Mouse (Mus musculus): Measurements from ENCODE around the gene Usp25. TPM values are rescaled to one million over a fixed set of nuclear protein-coding genes. Genes with fewer than 3 reads are reported as not detected.

Gene Usp25
- total and polyA plus RNA-seq, 3 experiments, result 35.0 to 85.6 (median 64.2) TPM

DNA sequence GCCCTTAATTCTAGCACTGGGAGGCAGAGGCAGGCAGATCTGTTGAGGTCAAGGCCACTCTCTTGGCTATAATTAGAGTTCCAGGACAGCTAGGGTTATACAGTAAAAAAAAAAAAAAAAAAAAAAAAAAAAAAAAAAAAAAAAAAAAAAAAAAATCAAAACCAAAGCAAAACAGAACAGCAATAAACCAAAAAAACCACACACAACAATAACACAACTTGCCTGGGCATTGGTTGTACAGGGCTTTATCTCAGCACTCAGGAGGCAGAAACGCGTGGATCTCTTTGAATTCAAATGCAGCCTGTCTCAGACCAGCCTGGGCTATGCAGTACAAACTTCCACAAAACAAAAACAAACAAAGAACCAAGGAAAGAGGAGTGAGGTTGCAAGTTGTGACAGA, 40.7 kb downstream of the Usp25 start:
- ATAC-seq (ENCODE audit: extremely low read depth, insufficient number of reproducible peaks, low FRiP score, poor library complexity, severe bottlenecking) (no peak), DNase-seq (ENCODE audit: low spot score) (no peak)
- no peaks in the 10 kb centered on the region for H3K9me3 ChIP-seq (replicated peaks)
- TF ChIP-seq GATA2 (IDR thresholded peaks at IDR 0.05; ENCODE audit: borderline replicate concordance, low read depth, low read length) (no peak), TAL1 (conservative IDR thresholded peaks at IDR 0.05; ENCODE audit: low read depth, low read length) (no peak), CTCF (IDR thresholded peaks at IDR 0.05; ENCODE audit: low read depth, low read length) (no peak), GATA1 (IDR thresholded peaks at IDR 0.05; ENCODE audit: borderline replicate concordance, low read length) (no peak), POLR2AphosphoS5 (IDR thresholded peaks at IDR 0.05; ENCODE audit: insufficient replicate concordance, low read depth, low read length) (no peak)
- no peak overlapping the region for H3K4me3 ChIP-seq (ENCODE audit: low read depth, low read length)
- H3K27me3 ChIP-seq (ENCODE audit: insufficient read depth, low read length), result no peaks in the 10 kb centered on the region
- peaks cover 59% of the 10 kb centered on the region for H3K36me3 ChIP-seq (replicated peaks)
- H3K4me1 ChIP-seq (ENCODE audit: insufficient read depth, low read depth, low read length), result peaks cover 6% of the 10 kb centered on the region; the same call in 1 of the 2 replicates

DNA sequence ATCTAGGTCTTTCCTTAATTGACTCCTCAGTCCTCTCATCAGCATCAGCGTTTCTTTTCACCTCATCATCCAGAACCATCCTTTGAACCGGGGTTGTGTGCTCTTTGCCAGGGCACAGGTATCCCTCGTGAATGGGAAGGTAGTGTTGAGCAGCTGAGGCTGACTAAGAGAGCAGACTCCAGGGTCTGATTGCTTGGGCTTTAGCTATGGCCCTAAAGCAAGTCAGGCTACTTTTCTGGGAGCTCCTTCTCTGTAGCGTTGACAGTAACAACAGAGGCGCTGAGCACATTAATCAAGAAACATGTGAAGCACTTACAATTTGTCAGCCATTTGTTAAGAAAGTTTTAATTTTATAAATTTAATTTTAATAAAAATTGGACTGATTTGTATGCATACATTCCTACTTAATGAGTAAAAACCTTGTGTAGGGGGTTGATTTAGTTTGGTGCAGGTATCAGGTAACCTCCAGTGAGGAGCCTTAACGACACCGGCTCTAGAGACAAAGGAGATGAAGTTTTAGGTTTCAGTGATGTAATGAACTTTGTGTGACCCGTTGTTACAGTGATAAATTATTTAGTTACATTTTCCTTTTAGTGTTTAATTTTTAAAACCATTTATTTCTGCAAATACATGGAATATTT, 42.1 kb downstream of the Usp25 start:
- ATAC-seq (ENCODE audit: extremely low read depth, insufficient number of reproducible peaks, low FRiP score, poor library complexity, severe bottlenecking), result no peak
- Histone ChIP-seq H3K9me3 (replicated peaks) (no peaks in the 10 kb centered on the region), H3K36me3 (replicated peaks) (peaks cover 53% of the 10 kb centered on the region), H3K4me3 (ENCODE audit: low read depth, low read length) (no peak overlapping the region), H3K4me1 (ENCODE audit: insufficient read depth, low read depth, low read length) (peaks cover 6% of the 10 kb centered on the region; the same call in 1 of the 2 replicates), H3K27me3 (ENCODE audit: insufficient read depth, low read length) (no peaks in the 10 kb centered on the region)
- no peak for TF ChIP-seq POLR2AphosphoS5 (IDR thresholded peaks at IDR 0.05; ENCODE audit: insufficient replicate concordance, low read depth, low read length)
- TF ChIP-seq GATA2 (IDR thresholded peaks at IDR 0.05; ENCODE audit: borderline replicate concordance, low read depth, low read length), result no peak
- no peak for TF ChIP-seq CTCF (IDR thresholded peaks at IDR 0.05; ENCODE audit: low read depth, low read length)
- TF ChIP-seq TAL1 (conservative IDR thresholded peaks at IDR 0.05; ENCODE audit: low read depth, low read length), result no peak
- TF ChIP-seq GATA1 (IDR thresholded peaks at IDR 0.05; ENCODE audit: borderline replicate concordance, low read length), result no peak
- DNase-seq (ENCODE audit: low spot score), result no peak

DNA sequence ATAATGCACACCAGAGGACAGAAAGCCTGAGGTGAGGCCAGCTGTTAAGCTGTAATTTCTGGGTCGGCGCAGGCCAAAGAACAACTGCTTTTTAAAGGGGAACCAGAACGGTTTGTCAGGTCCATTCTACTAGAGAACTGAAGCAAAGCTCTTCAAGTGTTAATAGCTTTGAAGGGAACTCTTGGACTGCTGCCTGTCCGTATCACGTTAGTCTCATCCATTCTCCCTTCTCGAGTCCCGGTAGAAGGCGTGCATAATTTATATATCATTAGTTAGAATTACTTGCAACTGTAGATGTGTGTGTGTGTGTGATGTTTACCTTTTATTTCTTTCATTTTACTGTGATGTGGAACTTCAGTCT, 42.6 kb downstream of the Usp25 start:
- no peak for TF ChIP-seq GATA1 (IDR thresholded peaks at IDR 0.05; ENCODE audit: borderline replicate concordance, low read length)
- no peak for TF ChIP-seq TAL1 (conservative IDR thresholded peaks at IDR 0.05; ENCODE audit: low read depth, low read length)
- DNase-seq (ENCODE audit: low spot score), result no peak
- Histone ChIP-seq H3K27me3 (ENCODE audit: insufficient read depth, low read length) (no peaks in the 10 kb centered on the region), H3K9me3 (replicated peaks) (no peaks in the 10 kb centered on the region), H3K4me3 (ENCODE audit: low read depth, low read length) (no peak overlapping the region), H3K36me3 (replicated peaks) (peaks cover 56% of the 10 kb centered on the region), H3K4me1 (ENCODE audit: insufficient read depth, low read depth, low read length) (peaks cover 6% of the 10 kb centered on the region; the same call in 1 of the 2 replicates)
- ATAC-seq (ENCODE audit: extremely low read depth, insufficient number of reproducible peaks, low FRiP score, poor library complexity, severe bottlenecking), result no peak

DNA sequence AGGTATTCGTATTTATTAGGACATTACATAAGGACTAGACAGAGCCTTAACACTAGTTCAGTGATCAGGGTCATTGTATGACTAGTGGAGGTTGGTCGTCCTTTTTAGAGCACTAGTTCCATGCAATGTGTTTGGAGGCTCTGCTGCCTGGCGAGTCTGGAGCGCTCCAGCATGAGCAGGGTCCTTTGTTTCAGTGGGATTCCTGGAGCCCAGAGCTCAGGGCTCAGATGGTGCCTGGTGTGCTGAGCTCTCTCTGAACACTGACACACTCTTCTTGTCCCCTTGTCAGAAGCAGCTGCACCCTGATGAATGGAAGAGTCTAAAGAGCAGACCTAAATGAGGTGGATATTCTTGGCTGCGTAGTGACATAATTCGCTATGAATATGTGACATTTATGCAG, 45.1 kb downstream of the Usp25 start:
- no peak for ATAC-seq (ENCODE audit: extremely low read depth, insufficient number of reproducible peaks, low FRiP score, poor library complexity, severe bottlenecking)
- DNase-seq (ENCODE audit: low spot score), result no peak
- Histone ChIP-seq H3K27me3 (ENCODE audit: insufficient read depth, low read length) (no peaks in the 10 kb centered on the region), H3K4me3 (ENCODE audit: low read depth, low read length) (no peak overlapping the region), H3K4me1 (ENCODE audit: insufficient read depth, low read depth, low read length) (peaks cover 6% of the 10 kb centered on the region; the same call in 1 of the 2 replicates), H3K36me3 (replicated peaks) (peaks cover 61% of the 10 kb centered on the region), H3K9me3 (replicated peaks) (no peaks in the 10 kb centered on the region)
- TF ChIP-seq CTCF (IDR thresholded peaks at IDR 0.05; ENCODE audit: low read depth, low read length), result no peak
- no peak for TF ChIP-seq GATA1 (IDR thresholded peaks at IDR 0.05; ENCODE audit: borderline replicate concordance, low read length)
- TF ChIP-seq POLR2AphosphoS5 (IDR thresholded peaks at IDR 0.05; ENCODE audit: insufficient replicate concordance, low read depth, low read length), result no peak
- no peak for TF ChIP-seq GATA2 (IDR thresholded peaks at IDR 0.05; ENCODE audit: borderline replicate concordance, low read depth, low read length)
- TF ChIP-seq TAL1 (conservative IDR thresholded peaks at IDR 0.05; ENCODE audit: low read depth, low read length), result no peak

DNA sequence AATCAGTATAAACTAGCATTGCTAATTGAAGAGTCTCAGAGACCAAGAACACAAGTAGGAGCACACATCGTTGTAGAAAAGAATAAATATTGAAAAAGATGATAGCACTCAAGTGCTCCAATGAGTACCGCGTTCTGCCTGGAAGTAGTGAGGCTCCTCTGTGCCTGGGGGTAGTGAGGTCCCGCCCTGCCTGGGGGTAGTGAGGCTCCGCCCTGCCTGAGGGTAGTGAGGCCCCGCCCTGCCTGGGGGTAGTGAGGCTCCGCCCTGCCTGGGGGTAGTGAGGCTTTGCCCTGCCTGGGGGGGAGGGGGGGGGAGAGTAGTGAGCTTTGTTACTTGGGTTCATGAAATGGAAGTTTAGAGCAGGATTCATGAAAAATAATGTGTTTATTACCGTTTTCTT, 46.7 kb downstream of the Usp25 start:
- H3K36me3 ChIP-seq (replicated peaks), result peaks cover 65% of the 10 kb centered on the region
- peak; percentile 81 for ATAC-seq (ENCODE audit: extremely low read depth, insufficient number of reproducible peaks, low FRiP score, poor library complexity, severe bottlenecking)
- no peak for TF ChIP-seq TAL1 (conservative IDR thresholded peaks at IDR 0.05; ENCODE audit: low read depth, low read length)
- no peak for TF ChIP-seq POLR2AphosphoS5 (IDR thresholded peaks at IDR 0.05; ENCODE audit: insufficient replicate concordance, low read depth, low read length)
- no peak for TF ChIP-seq CTCF (IDR thresholded peaks at IDR 0.05; ENCODE audit: low read depth, low read length)
- no peak for TF ChIP-seq GATA1 (IDR thresholded peaks at IDR 0.05; ENCODE audit: borderline replicate concordance, low read length)
- no peak for TF ChIP-seq GATA2 (IDR thresholded peaks at IDR 0.05; ENCODE audit: borderline replicate concordance, low read depth, low read length)

DNA sequence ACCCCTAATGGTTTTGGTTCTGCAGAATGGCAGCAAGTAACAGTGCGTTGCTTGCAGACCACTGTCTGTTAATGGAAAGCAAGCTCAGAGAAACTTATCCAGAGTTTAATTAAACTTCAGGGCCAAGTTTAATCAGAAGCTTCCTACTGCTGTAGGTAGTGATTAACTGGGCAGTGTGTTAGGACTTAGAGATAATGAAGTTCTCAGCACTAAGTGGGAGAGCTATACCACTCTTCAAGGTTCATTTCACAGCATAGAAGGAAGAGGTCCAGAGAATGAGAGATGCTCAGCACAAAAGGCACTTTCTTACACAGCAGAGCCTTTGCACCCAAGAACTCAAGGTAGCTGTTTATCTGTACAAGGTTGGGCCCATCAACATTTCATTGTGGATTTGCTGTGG, 50.4 kb downstream of the Usp25 start:
- peaks cover 77% of the 10 kb centered on the region for H3K36me3 ChIP-seq (replicated peaks)

More for the DNA sequence above, 46.7 kb downstream of the Usp25 start:
- Histone ChIP-seq H3K9me3 (replicated peaks) (no peaks in the 10 kb centered on the region), H3K27me3 (ENCODE audit: insufficient read depth, low read length) (no peaks in the 10 kb centered on the region), H3K4me3 (ENCODE audit: low read depth, low read length) (no peak overlapping the region), H3K4me1 (ENCODE audit: insufficient read depth, low read depth, low read length) (peaks cover 6% of the 10 kb centered on the region; the same call in 1 of the 2 replicates)
- peak; percentile 2 for DNase-seq (ENCODE audit: low spot score)

More for the DNA sequence above, 50.4 kb downstream of the Usp25 start:
- no peak for ATAC-seq (ENCODE audit: extremely low read depth, insufficient number of reproducible peaks, low FRiP score, poor library complexity, severe bottlenecking)
- no peaks in the 10 kb centered on the region for H3K9me3 ChIP-seq (replicated peaks)
- no peak overlapping the region for H3K4me3 ChIP-seq (ENCODE audit: low read depth, low read length)
- TF ChIP-seq CTCF (IDR thresholded peaks at IDR 0.05; ENCODE audit: low read depth, low read length) (no peak), POLR2AphosphoS5 (IDR thresholded peaks at IDR 0.05; ENCODE audit: insufficient replicate concordance, low read depth, low read length) (no peak), TAL1 (conservative IDR thresholded peaks at IDR 0.05; ENCODE audit: low read depth, low read length) (no peak), GATA1 (IDR thresholded peaks at IDR 0.05; ENCODE audit: borderline replicate concordance, low read length) (no peak), GATA2 (IDR thresholded peaks at IDR 0.05; ENCODE audit: borderline replicate concordance, low read depth, low read length) (no peak)
- H3K4me1 ChIP-seq (ENCODE audit: insufficient read depth, low read depth, low read length), result peaks cover 2% of the 10 kb centered on the region; the same call in 1 of the 2 replicates
- DNase-seq (ENCODE audit: low spot score), result no peak
- no peaks in the 10 kb centered on the region for H3K27me3 ChIP-seq (ENCODE audit: insufficient read depth, low read length)
